Mouse (Mus musculus): ENCODE results near the gene Spaca3.

DNA sequence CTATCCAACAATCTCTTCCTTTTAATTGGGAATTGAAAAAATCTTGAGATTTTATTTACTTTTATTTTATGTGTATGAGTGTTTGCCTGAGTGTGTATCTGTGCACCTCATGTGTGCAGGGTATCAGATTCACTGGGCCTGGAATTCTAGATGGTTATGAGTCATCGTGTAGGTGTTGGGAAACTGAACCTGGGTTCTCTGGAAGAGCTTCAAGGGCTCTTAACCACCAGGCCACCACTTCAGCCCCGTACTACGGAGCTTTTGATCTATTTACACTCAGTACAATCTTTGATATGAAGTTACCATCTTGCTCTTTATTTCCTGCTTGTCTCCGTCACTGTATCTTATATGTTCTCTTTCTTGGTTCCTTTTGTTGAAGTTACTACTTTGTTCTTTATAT, 42.4 kb downstream of the Spaca3 start:
- no peak for TF ChIP-seq CTCF (conservative IDR thresholded peaks at IDR 0.05; ENCODE audit: low read length)
- no peak for TF ChIP-seq NANOG (IDR thresholded peaks at IDR 0.05; ENCODE audit: borderline replicate concordance, low read length)
